ENCODE assay signal across 8 mouse cellular contexts in the genomic region with DNA sequence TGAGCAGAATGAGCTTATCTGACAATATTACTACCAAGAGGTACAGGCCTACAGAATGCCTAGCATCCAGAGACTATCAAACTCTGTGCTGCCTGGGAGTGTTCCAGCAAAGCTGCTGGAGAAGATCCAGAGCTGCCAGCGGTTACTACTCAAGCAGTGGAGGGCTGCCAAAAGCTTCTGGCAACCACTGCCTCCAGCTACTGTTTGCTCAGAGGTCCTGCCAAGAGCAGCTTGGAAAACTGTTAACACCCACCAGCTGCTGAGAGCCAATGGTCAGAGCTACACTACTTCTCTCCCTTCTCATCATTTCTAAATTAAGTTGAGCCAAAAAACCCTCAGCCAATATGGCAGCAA.
DNase-seq lines count a peak whose midpoint lies in the region; ATAC-seq and TF ChIP-seq lines count a peak whose summit lies in the region.

No protein-coding gene starts in this region.

- TF ChIP-seq EP300 in liver, postnatal 0 days (IDR thresholded peaks at IDR 0.05; ENCODE audit: low read depth) = no peak

- H3K4me2 ChIP-seq in hindbrain, embryonic 15.5 days = no peak overlapping the region
- no peak overlapping the region for H3K4me2 ChIP-seq in hindbrain, embryonic 11.5 days (replicated peaks; ENCODE audit: low read depth, low read length)
- no peak overlapping the region for H3K4me2 ChIP-seq in heart, embryonic 12.5 days
- H3K4me2 ChIP-seq in liver, postnatal 0 days (ENCODE audit: low read depth, low read length) = no peak overlapping the region

- no peaks in the 10 kb centered on the region for H3K9me3 ChIP-seq in hindbrain, embryonic 15.5 days
- H3K9me3 ChIP-seq in hindbrain, embryonic 11.5 days (ENCODE audit: control insufficient read depth, low read length) = no peaks in the 10 kb centered on the region
- H3K9me3 ChIP-seq in heart, embryonic 12.5 days (replicated peaks) = no peaks in the 10 kb centered on the region
- no peaks in the 10 kb centered on the region for H3K9me3 ChIP-seq in liver, postnatal 0 days (ENCODE audit: low read length)

- TF ChIP-seq CTCF in liver, postnatal 0 days (IDR thresholded peaks at IDR 0.05; ENCODE audit: low read depth) = no peak

- ATAC-seq in hindbrain, embryonic 15.5 days (ENCODE audit: low FRiP score, low read depth) = peak; percentile 91
- ATAC-seq in hindbrain, embryonic 11.5 days (ENCODE audit: low FRiP score) = no peak
- ATAC-seq in heart, embryonic 12.5 days (ENCODE audit: insufficient number of reproducible peaks, low FRiP score) = peak; percentile 87
- ATAC-seq in liver, postnatal 0 days = peak; percentile 72

- no peaks in the 10 kb centered on the region for H3K27me3 ChIP-seq in hindbrain, embryonic 15.5 days
- H3K27me3 ChIP-seq in hindbrain, embryonic 11.5 days (ENCODE audit: control insufficient read depth, insufficient read depth, low read length) = no peaks in the 10 kb centered on the region
- no peaks in the 10 kb centered on the region for H3K27me3 ChIP-seq in heart, embryonic 12.5 days (replicated peaks)
- H3K27me3 ChIP-seq in liver, postnatal 0 days (ENCODE audit: insufficient read depth, low read length) = no peaks in the 10 kb centered on the region

- 0 out of 2 replicates have a peak, but pooled peaks cover 4% of the 10 kb centered on the region for H3K4me1 ChIP-seq in hindbrain, embryonic 15.5 days (replicated peaks)
- no peaks in the 10 kb centered on the region for H3K4me1 ChIP-seq in hindbrain, embryonic 11.5 days (replicated peaks; ENCODE audit: control insufficient read depth, insufficient read depth, low read length)
- peaks cover 9% of the 10 kb centered on the region; the same call in 1 of the 2 replicates for H3K4me1 ChIP-seq in heart, embryonic 12.5 days (replicated peaks)
- no peaks in the 10 kb centered on the region for H3K4me1 ChIP-seq in liver, postnatal 0 days (ENCODE audit: insufficient read depth)

- no peak overlapping the region for H3K9ac ChIP-seq in hindbrain, embryonic 15.5 days
- H3K9ac ChIP-seq in hindbrain, embryonic 11.5 days (ENCODE audit: low read depth, low read length) = no peak overlapping the region
- H3K9ac ChIP-seq in heart, embryonic 12.5 days = no peak overlapping the region
- H3K9ac ChIP-seq in liver, postnatal 0 days (replicated peaks) = no peak overlapping the region

- no peaks in the 10 kb centered on the region for H3K36me3 ChIP-seq in hindbrain, embryonic 15.5 days
- no peaks in the 10 kb centered on the region for H3K36me3 ChIP-seq in hindbrain, embryonic 11.5 days (ENCODE audit: control insufficient read depth, insufficient read depth, low read length)
- H3K36me3 ChIP-seq in heart, embryonic 12.5 days = no peaks in the 10 kb centered on the region
- no peaks in the 10 kb centered on the region for H3K36me3 ChIP-seq in liver, postnatal 0 days (replicated peaks; ENCODE audit: insufficient read depth, low read length)

- 38% methylated on average over 1 of the region's 1 CpGs for WGBS in hindbrain, embryonic 15.5 days
- WGBS in hindbrain, embryonic 11.5 days = 80% methylated on average over 1 of the region's 1 CpGs
- WGBS in heart, embryonic 12.5 days = 3% methylated on average over 1 of the region's 1 CpGs
- 71% methylated on average over 1 of the region's 1 CpGs for WGBS in liver, postnatal 0 days (ENCODE audit: insufficient replicate concordance)

- no peak overlapping the region for H3K27ac ChIP-seq in hindbrain, embryonic 15.5 days (replicated peaks)
- H3K27ac ChIP-seq in hindbrain, embryonic 11.5 days (ENCODE audit: low read depth, low read length) = no peak overlapping the region
- peak overlapping the region; percentile 38; the same call in 1 of the 2 replicates for H3K27ac ChIP-seq in heart, embryonic 12.5 days (ENCODE audit: poor library complexity, severe bottlenecking)
- H3K27ac ChIP-seq in liver, postnatal 0 days (ENCODE audit: low read depth) = no peak overlapping the region

- no peak overlapping the region for H3K4me3 ChIP-seq in hindbrain, embryonic 15.5 days
- H3K4me3 ChIP-seq in hindbrain, embryonic 11.5 days (ENCODE audit: low read depth, low read length) = no peak overlapping the region
- H3K4me3 ChIP-seq in heart, embryonic 12.5 days = no peak overlapping the region
- no peak overlapping the region for H3K4me3 ChIP-seq in liver, postnatal 0 days (ENCODE audit: low read depth, low read length)

- no peak for DNase-seq in hindbrain, embryonic 11.5 days (ENCODE audit: low spot score)
- peak; percentile 31 to 69 for DNase-seq in cerebellum, postnatal 25 days
- peak; percentile 94 to 97 for DNase-seq in kidney, postnatal 36 days
- DNase-seq in liver, postnatal 0 days = peak; percentile 76
- peak; percentile 83 for DNase-seq in right cerebral cortex, postnatal 25 days
- DNase-seq in yolk sac, embryonic 10.5 days (ENCODE audit: low spot score) = no peak

Comparison
In these comparisons a context has a peak if more than half of its experiments do, and no peak if none do; other contexts are left out.
1. DNase-seq: peak in cerebellum, postnatal 25 days (2 of 2), kidney, postnatal 36 days (2 of 2), liver, postnatal 0 days (single experiment) and right cerebral cortex, postnatal 25 days (single experiment); none in hindbrain, embryonic 11.5 days (single experiment) and yolk sac, embryonic 10.5 days (single experiment).